Mouse (Mus musculus): ENCODE results near the gene Ascl1. TPM values are rescaled to one million over a fixed set of nuclear protein-coding genes. Genes with fewer than 3 reads are reported as not detected.

Gene Ascl1
- polyA plus RNA-seq, 1 experiment: 0.14 TPM

- peak; percentile 79 for DNase-seq
- no peak for TF ChIP-seq CTCF (conservative IDR thresholded peaks at IDR 0.05; ENCODE audit: insufficient read depth, insufficient read length, low read depth, low read length)
- no peak for TF ChIP-seq POLR2A (IDR thresholded peaks at IDR 0.05; ENCODE audit: low read depth, low read length)
- H3K4me3 ChIP-seq (ENCODE audit: insufficient read depth, low read depth, low read length): peak overlapping the region; percentile 48
- peaks cover 7% of the 10 kb centered on the region for H3K27me3 ChIP-seq (replicated peaks; ENCODE audit: control insufficient read depth, insufficient read depth, low read length)
- H3K4me1 ChIP-seq (ENCODE audit: control insufficient read depth, insufficient read depth, low read length): no peaks in the 10 kb centered on the region; the same call in 1 of the 2 replicates
- no peak overlapping the region for H3K27ac ChIP-seq (ENCODE audit: insufficient read depth, low read depth, low read length)
- under 1% methylated on average over 82 of the region's 90 CpGs for WGBS
- H3K36me3 ChIP-seq (ENCODE audit: control insufficient read depth, insufficient read depth, low read length): no peaks in the 10 kb centered on the region
Observed at GRCm38 (mm10) chr10:87492661-87493551, 554 bp downstream of the Ascl1 start.

GRCm38 (mm10) chr10:87492332-87492660 lies 1.2 kb downstream of the Ascl1 start:
- no peak for TF ChIP-seq CTCF (conservative IDR thresholded peaks at IDR 0.05; ENCODE audit: insufficient read depth, insufficient read length, low read depth, low read length)
- no peak for TF ChIP-seq POLR2A (IDR thresholded peaks at IDR 0.05; ENCODE audit: low read depth, low read length)
- DNase-seq: peak; percentile 20
- H3K27me3 ChIP-seq (replicated peaks; ENCODE audit: control insufficient read depth, insufficient read depth, low read length): peaks cover 7% of the 10 kb centered on the region
- under 1% methylated on average over 26 of the region's 26 CpGs for WGBS
- no peaks in the 10 kb centered on the region for H3K36me3 ChIP-seq (ENCODE audit: control insufficient read depth, insufficient read depth, low read length)
- peak overlapping the region; percentile 48; the same call in 1 of the 2 replicates for H3K4me3 ChIP-seq (ENCODE audit: insufficient read depth, low read depth, low read length)
- no peaks in the 10 kb centered on the region; the same call in 1 of the 2 replicates for H3K4me1 ChIP-seq (ENCODE audit: control insufficient read depth, insufficient read depth, low read length)
- no peak overlapping the region for H3K27ac ChIP-seq (ENCODE audit: insufficient read depth, low read depth, low read length)

GRCm38 (mm10) chr10:87491485-87492040 lies 1.9 kb downstream of the Ascl1 start:
- Histone ChIP-seq H3K4me3 (ENCODE audit: insufficient read depth, low read depth, low read length) (no peak overlapping the region), H3K27ac (ENCODE audit: insufficient read depth, low read depth, low read length) (no peak overlapping the region), H3K27me3 (replicated peaks; ENCODE audit: control insufficient read depth, insufficient read depth, low read length) (peaks cover 7% of the 10 kb centered on the region), H3K4me1 (ENCODE audit: control insufficient read depth, insufficient read depth, low read length) (no peaks in the 10 kb centered on the region; the same call in 1 of the 2 replicates), H3K36me3 (ENCODE audit: control insufficient read depth, insufficient read depth, low read length) (no peaks in the 10 kb centered on the region)
- no peak for TF ChIP-seq CTCF (conservative IDR thresholded peaks at IDR 0.05; ENCODE audit: insufficient read depth, insufficient read length, low read depth, low read length)
- no peak for TF ChIP-seq POLR2A (IDR thresholded peaks at IDR 0.05; ENCODE audit: low read depth, low read length)
- no peak for DNase-seq
- WGBS: 7% methylated on average over 11 of the region's 11 CpGs

- Histone ChIP-seq H3K27me3 (replicated peaks; ENCODE audit: control insufficient read depth, insufficient read depth, low read length) (peaks cover 7% of the 10 kb centered on the region), H3K4me1 (ENCODE audit: control insufficient read depth, insufficient read depth, low read length) (no peaks in the 10 kb centered on the region; the same call in 1 of the 2 replicates), H3K4me3 (ENCODE audit: insufficient read depth, low read depth, low read length) (no peak overlapping the region), H3K27ac (ENCODE audit: insufficient read depth, low read depth, low read length) (no peak overlapping the region), H3K36me3 (ENCODE audit: control insufficient read depth, insufficient read depth, low read length) (no peaks in the 10 kb centered on the region)
- no peak for TF ChIP-seq CTCF (conservative IDR thresholded peaks at IDR 0.05; ENCODE audit: insufficient read depth, insufficient read length, low read depth, low read length)
- TF ChIP-seq POLR2A (IDR thresholded peaks at IDR 0.05; ENCODE audit: low read depth, low read length): no peak
- DNase-seq: no peak
- WGBS: 14% methylated on average over 2 of the region's 2 CpGs
Observed at GRCm38 (mm10) chr10:87490328-87490727, 3.1 kb downstream of the Ascl1 start.

GRCm38 (mm10) chr10:87489246-87490009 lies 4.0 kb downstream of the Ascl1 start:
- Histone ChIP-seq H3K4me1 (ENCODE audit: control insufficient read depth, insufficient read depth, low read length) (no peaks in the 10 kb centered on the region), H3K36me3 (ENCODE audit: control insufficient read depth, insufficient read depth, low read length) (no peaks in the 10 kb centered on the region), H3K27me3 (replicated peaks; ENCODE audit: control insufficient read depth, insufficient read depth, low read length) (peaks cover 6% of the 10 kb centered on the region), H3K4me3 (ENCODE audit: insufficient read depth, low read depth, low read length) (no peak overlapping the region), H3K27ac (ENCODE audit: insufficient read depth, low read depth, low read length) (no peak overlapping the region)
- TF ChIP-seq POLR2A (IDR thresholded peaks at IDR 0.05; ENCODE audit: low read depth, low read length): no peak
- no peak for TF ChIP-seq CTCF (conservative IDR thresholded peaks at IDR 0.05; ENCODE audit: insufficient read depth, insufficient read length, low read depth, low read length)
- no peak for DNase-seq
- WGBS: 4% methylated on average over 18 of the region's 18 CpGs

GRCm38 (mm10) chr10:87488429-87489145 lies 4.9 kb downstream of the Ascl1 start:
- no peak for TF ChIP-seq CTCF (conservative IDR thresholded peaks at IDR 0.05; ENCODE audit: insufficient read depth, insufficient read length, low read depth, low read length)
- no peak for TF ChIP-seq POLR2A (IDR thresholded peaks at IDR 0.05; ENCODE audit: low read depth, low read length)
- no peak overlapping the region for H3K27ac ChIP-seq (ENCODE audit: insufficient read depth, low read depth, low read length)
- no peaks in the 10 kb centered on the region for H3K36me3 ChIP-seq (ENCODE audit: control insufficient read depth, insufficient read depth, low read length)
- peaks cover 6% of the 10 kb centered on the region for H3K27me3 ChIP-seq (replicated peaks; ENCODE audit: control insufficient read depth, insufficient read depth, low read length)
- H3K4me3 ChIP-seq (ENCODE audit: insufficient read depth, low read depth, low read length): no peak overlapping the region
- no peak for DNase-seq
- no peaks in the 10 kb centered on the region for H3K4me1 ChIP-seq (ENCODE audit: control insufficient read depth, insufficient read depth, low read length)
- whole genome bisulfite sequencing: 4% methylated on average over 16 of the region's 16 CpGs

Measured in kidney, adult 2 months (tissue).